Mouse (Mus musculus) inflammation-experienced regulatory T-cells, adult 16 weeks (primary cell): ENCODE data around the gene Pgk2. TPM values are rescaled to one million over a fixed set of nuclear protein-coding genes. Genes with fewer than 3 reads are reported as not detected.

Source experiments
- polyA plus RNA-seq: library from polyadenylated mRNA; unstranded; fragments of 100-300 nt; shearing (Covaris generic); gene quantifications from one replicate; pipeline ENCODE4 v1.2.1, GENCODE M21; 2017

Pgk2 gene
- not detected for polyA plus RNA-seq

DNA sequence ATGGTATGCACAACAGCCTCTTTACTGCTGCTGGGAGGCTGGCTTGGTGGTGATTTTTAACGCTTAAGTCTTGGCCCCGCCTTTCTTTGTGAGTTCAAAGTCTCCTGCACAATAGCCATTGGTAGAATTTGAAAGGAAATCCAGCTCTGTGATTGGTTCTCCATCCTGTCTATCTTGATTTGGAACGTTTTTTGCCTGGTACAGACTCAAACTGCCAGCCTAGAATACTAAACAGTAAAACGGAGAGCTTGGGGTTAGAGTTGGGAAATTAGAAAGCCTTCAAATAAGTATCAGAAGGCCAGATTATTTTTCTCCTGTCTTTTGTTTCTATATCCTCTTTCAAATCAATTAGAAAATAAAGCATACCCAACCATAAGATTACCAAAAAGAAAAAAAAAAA lies at the start of gene Pgk2:
Pgk2 (minus strand) TSS at position 101 of the 400 bp plus-strand sequence.

DNA sequence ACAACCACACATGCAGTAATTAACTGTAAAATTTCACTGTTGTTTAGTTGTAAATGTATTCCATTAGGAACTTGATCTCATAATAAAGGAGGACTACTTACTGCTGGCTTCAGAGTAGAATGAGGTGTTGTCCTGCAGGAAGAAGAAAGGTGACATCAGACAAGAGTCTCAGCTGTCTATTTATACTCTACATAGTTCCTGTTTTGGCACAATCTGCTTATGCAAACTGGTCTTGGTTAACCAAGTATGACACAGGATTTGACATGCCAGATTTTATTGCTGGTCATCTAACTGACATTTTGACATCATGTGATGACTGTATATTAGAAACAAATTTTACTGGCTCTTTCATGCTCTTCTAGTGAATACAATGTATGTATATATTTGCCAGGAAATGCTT lies 33.7 kb upstream of the Pgk2 start, which contains the start of gene Crisp3:
Crisp3 (minus strand) TSS at position 154 of the 400 bp plus-strand sequence.

Other genes starting within 250 kb of the Pgk2 start
- gene AC192777.2, start 113.2 kb downstream of the Pgk2 start, polyA plus RNA-seq = not detected
- gene Crisp3, start 33.6 kb upstream of the Pgk2 start, polyA plus RNA-seq = not detected
- gene Crisp1, start 110.6 kb upstream of the Pgk2 start, polyA plus RNA-seq = not detected